Mouse (Mus musculus) midbrain, embryonic 13.5 days (tissue): ENCODE data around the gene Hs3st3b1. TPM values are rescaled to one million over a fixed set of nuclear protein-coding genes. Genes with fewer than 3 reads are reported as not detected.
A peak's percentile ranks its signal among the peaks of the same experiment; 100 is the strongest.

Experiments
- ATAC-seq: fragments of 200-750 bp; cut with Nextera tagmentation; 2 replicates; pipeline ENCODE4 v1.8.0; 2017; ENCODE audit warnings: mild to moderate bottlenecking, moderate TSS enrichment, moderate library complexity
- H3K27ac ChIP-seq: fragments of 300-500 bp; sonication (generic); 2 replicates; pipeline ENCODE4 v1.5.1; 2015; ENCODE audit warnings: inconsistent platforms, mild to moderate bottlenecking, moderate library complexity
- H3K27me3 ChIP-seq: fragments of 300-500 bp; sonication (generic); 2 replicates; pipeline ENCODE4 v1.6.1; 2015; ENCODE audit warnings: mild to moderate bottlenecking, inconsistent platforms
- H3K36me3 ChIP-seq: fragments of 300-500 bp; sonication (generic); 2 replicates; pipeline ENCODE4 v1.6.1; 2015; ENCODE audit warnings: mild to moderate bottlenecking, inconsistent platforms
- H3K4me1 ChIP-seq: fragments of 300-500 bp; sonication (generic); replicated peaks from 2 replicates; pipeline ENCODE4 v1.6.1; 2015; ENCODE audit warnings: inconsistent platforms
- H3K4me2 ChIP-seq: fragments of 300-500 bp; sonication (generic); replicated peaks from 2 replicates; pipeline ENCODE4 v1.6.1; 2015; ENCODE audit warnings: moderate library complexity, mild to moderate bottlenecking, inconsistent platforms
- H3K4me3 ChIP-seq: fragments of 300-500 bp; sonication (generic); replicated peaks from 2 replicates; pipeline ENCODE4 v1.5.1; 2015; ENCODE audit warnings: mild to moderate bottlenecking, inconsistent platforms
- H3K9ac ChIP-seq: fragments of 300-500 bp; sonication (generic); replicated peaks from 2 replicates; pipeline ENCODE4 v1.6.1; 2015; ENCODE audit warnings: mild to moderate bottlenecking, inconsistent platforms
- H3K9me3 ChIP-seq: fragments of 300-500 bp; sonication (generic); 2 replicates; pipeline ENCODE4 v1.6.1; 2016; ENCODE audit warnings: mild to moderate bottlenecking, inconsistent platforms
- WGBS: fragments of 180-500 bp; shearing (Covaris S2); methylation state at CpG from one replicate; pipeline ENCODE4 v1.1.7; 2015; 5-methylcytosine and 5-hydroxymethylcytosine counted together
- polyA plus RNA-seq: library from polyadenylated mRNA; unstranded; fragments of >200 nt; fragmentation: Nextera tagmentation; extraction: Ambion mirVana; gene quantifications from 2 replicates; pipeline ENCODE4 v1.2.1, GENCODE M21; 2015

Hs3st3b1 gene
- polyA plus RNA-seq, 1 experiment from 2014 or later = 15.9 TPM

DNA sequence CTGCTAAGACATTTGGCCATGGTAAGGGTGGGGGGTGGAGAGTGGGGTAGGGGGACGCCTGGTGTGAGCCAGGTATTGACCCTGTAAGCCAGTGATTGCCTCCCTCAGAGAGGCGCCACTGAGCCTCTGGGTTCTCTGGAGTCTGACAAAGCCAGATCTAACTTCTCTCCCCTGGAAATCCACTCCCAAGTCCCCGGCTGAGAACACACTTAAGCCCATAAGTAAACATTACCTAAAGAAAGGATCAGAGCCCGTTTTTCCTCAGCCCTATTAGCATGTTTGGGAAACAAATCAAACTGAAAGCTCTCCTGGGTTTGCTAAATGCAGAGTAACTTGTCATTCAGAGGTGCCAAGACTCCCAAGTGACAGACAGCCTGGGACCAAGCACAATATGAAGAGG, 17.3 kb downstream of the Hs3st3b1 start:
- H3K4me1 ChIP-seq = peaks cover 58% of the 10 kb centered on the region
- no peaks in the 10 kb centered on the region for H3K9me3 ChIP-seq
- no peak for ATAC-seq
- H3K27me3 ChIP-seq = peaks cover 8% of the 10 kb centered on the region; the same call in 1 of the 2 replicates
- 22% methylated on average over 4 of the region's 4 CpGs for WGBS
- no peak overlapping the region for H3K9ac ChIP-seq
- H3K4me2 ChIP-seq = no peak overlapping the region
- no peak overlapping the region for H3K27ac ChIP-seq
- H3K4me3 ChIP-seq = no peak overlapping the region
- no peaks in the 10 kb centered on the region for H3K36me3 ChIP-seq

DNA sequence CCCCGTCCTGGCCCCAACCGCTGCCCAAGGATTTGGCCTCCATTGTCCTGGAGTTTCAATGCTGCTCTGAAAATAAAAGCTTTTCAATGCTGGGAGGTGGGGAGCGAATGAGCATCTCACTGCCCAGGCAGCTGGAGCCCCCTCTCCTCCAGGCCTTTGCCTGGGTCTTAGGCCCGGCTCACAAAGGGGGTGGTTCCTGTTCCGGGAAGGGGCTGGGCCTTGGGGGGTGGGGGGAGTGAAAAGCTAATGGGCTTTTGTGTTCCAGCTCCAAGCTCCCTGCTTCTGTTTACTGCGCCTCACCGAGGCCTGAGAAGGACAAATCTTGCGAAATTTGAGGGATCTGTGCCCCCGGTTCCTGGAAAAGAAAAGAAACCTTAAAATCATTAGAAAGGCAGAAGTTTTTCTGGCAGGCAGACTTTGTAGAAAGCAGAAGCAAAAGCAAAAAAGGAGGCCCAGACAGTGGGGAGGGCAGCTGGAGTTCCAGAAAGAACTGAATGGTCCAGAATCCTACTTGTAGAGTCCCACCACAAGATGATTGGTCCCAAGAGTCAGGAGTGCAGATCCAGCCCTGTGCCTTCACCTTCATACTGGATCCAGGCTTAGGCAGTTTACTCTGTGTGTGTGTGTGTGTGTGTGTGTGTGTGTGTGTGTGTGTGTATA, 23.5 kb downstream of the Hs3st3b1 start:
- Histone ChIP-seq H3K27me3 (0 out of 2 replicates have a peak, but pooled peaks cover 4% of the 10 kb centered on the region), H3K27ac (peak overlapping the region; percentile 71), H3K4me2 (no peak overlapping the region), H3K36me3 (no peaks in the 10 kb centered on the region), H3K9ac (no peak overlapping the region), H3K4me1 (peaks cover 66% of the 10 kb centered on the region), H3K4me3 (no peak overlapping the region), H3K9me3 (no peaks in the 10 kb centered on the region)
- ATAC-seq = peak; percentile 89
- 3% methylated on average over 9 of the region's 9 CpGs for WGBS

GRCm38 (mm10) chr11:63897856-63898508, 24.1 kb downstream of the Hs3st3b1 start:
- 19% methylated on average over 13 of the region's 13 CpGs for WGBS
- no peak overlapping the region for H3K4me2 ChIP-seq
- H3K36me3 ChIP-seq = no peaks in the 10 kb centered on the region
- peak; percentile 59; the same call in 1 of the 2 replicates for ATAC-seq
- H3K27ac ChIP-seq = peak overlapping the region; percentile 71
- H3K9ac ChIP-seq = no peak overlapping the region
- H3K9me3 ChIP-seq = no peaks in the 10 kb centered on the region
- H3K4me3 ChIP-seq = no peak overlapping the region
- 0 out of 2 replicates have a peak, but pooled peaks cover 4% of the 10 kb centered on the region for H3K27me3 ChIP-seq
- H3K4me1 ChIP-seq = peaks cover 73% of the 10 kb centered on the region

GRCm38 (mm10) chr11:63897011-63897410, 25.1 kb downstream of the Hs3st3b1 start:
- H3K4me1 ChIP-seq = peaks cover 73% of the 10 kb centered on the region
- H3K27me3 ChIP-seq = peaks cover 9% of the 10 kb centered on the region; the same call in 1 of the 2 replicates
- H3K4me3 ChIP-seq = no peak overlapping the region
- H3K36me3 ChIP-seq = no peaks in the 10 kb centered on the region
- H3K27ac ChIP-seq = no peak overlapping the region
- H3K9me3 ChIP-seq = no peaks in the 10 kb centered on the region
- no peak overlapping the region for H3K9ac ChIP-seq
- ATAC-seq = no peak
- no peak overlapping the region for H3K4me2 ChIP-seq
- 79% methylated on average over 2 of the region's 2 CpGs for WGBS

GRCm38 (mm10) chr11:63894188-63894587, 27.9 kb downstream of the Hs3st3b1 start:
- 76% methylated on average over 6 of the region's 6 CpGs for WGBS
- Histone ChIP-seq H3K9me3 (no peaks in the 10 kb centered on the region), H3K4me1 (peaks cover 58% of the 10 kb centered on the region), H3K27ac (no peak overlapping the region), H3K4me3 (no peak overlapping the region), H3K9ac (no peak overlapping the region), H3K27me3 (peaks cover 19% of the 10 kb centered on the region), H3K4me2 (no peak overlapping the region), H3K36me3 (no peaks in the 10 kb centered on the region)
- ATAC-seq = no peak

DNA sequence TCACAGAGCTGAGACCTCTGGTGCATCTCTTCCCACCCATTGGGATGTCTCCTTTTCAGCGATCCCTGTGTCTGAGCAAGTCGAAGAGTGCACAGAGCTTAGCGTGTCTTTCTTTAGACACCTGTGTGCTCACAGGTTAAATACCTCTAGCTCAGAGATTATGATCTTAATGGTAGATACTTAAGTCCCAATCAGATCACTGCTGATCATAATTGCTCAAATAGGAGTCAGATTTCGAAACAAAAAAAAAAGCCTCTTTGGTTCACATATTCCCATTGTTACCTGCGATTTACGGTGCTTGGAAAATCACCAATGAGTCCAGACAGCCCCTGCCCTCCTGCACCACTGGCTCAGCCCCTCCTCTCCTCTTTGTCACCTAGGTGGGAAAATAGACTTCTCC, 28.5 kb downstream of the Hs3st3b1 start:
- Histone ChIP-seq H3K4me1 (peaks cover 52% of the 10 kb centered on the region), H3K4me2 (no peak overlapping the region), H3K9ac (no peak overlapping the region), H3K4me3 (no peak overlapping the region), H3K27ac (no peak overlapping the region), H3K9me3 (no peaks in the 10 kb centered on the region), H3K27me3 (peaks cover 19% of the 10 kb centered on the region), H3K36me3 (0 out of 2 replicates have a peak, but pooled peaks cover 5% of the 10 kb centered on the region)
- no peak for ATAC-seq
- WGBS = 60% methylated on average over 6 of the region's 6 CpGs

- no peaks in the 10 kb centered on the region for H3K9me3 ChIP-seq
- H3K4me1 ChIP-seq = peaks cover 39% of the 10 kb centered on the region
- H3K27me3 ChIP-seq = peaks cover 26% of the 10 kb centered on the region
- no peak overlapping the region for H3K27ac ChIP-seq
- no peak overlapping the region for H3K4me3 ChIP-seq
- 50% methylated on average over 7 of the region's 7 CpGs for WGBS
- no peak overlapping the region for H3K9ac ChIP-seq
- H3K4me2 ChIP-seq = no peak overlapping the region
- H3K36me3 ChIP-seq = 0 out of 2 replicates have a peak, but pooled peaks cover 7% of the 10 kb centered on the region
- ATAC-seq = no peak
These were observed 30.5 kb downstream of the Hs3st3b1 start for GRCm38 (mm10) chr11:63891479-63892020.

GRCm38 (mm10) chr11:63883385-63883784, 38.7 kb downstream of the Hs3st3b1 start:
- Histone ChIP-seq H3K4me3 (no peak overlapping the region), H3K27me3 (peaks cover 6% of the 10 kb centered on the region; the same call in 1 of the 2 replicates), H3K4me2 (no peak overlapping the region), H3K27ac (no peak overlapping the region), H3K9ac (no peak overlapping the region), H3K36me3 (0 out of 2 replicates have a peak, but pooled peaks cover under 1% of the 10 kb centered on the region), H3K9me3 (no peaks in the 10 kb centered on the region), H3K4me1 (peaks cover 2% of the 10 kb centered on the region; the same call in 1 of the 2 replicates)
- no peak for ATAC-seq
- WGBS = 75% methylated on average over 3 of the region's 3 CpGs

- H3K27ac ChIP-seq = no peak overlapping the region
- WGBS = 29% methylated on average over 2 of the region's 2 CpGs
- no peak overlapping the region for H3K4me3 ChIP-seq
- H3K4me1 ChIP-seq = no peaks in the 10 kb centered on the region
- no peaks in the 10 kb centered on the region for H3K9me3 ChIP-seq
- no peaks in the 10 kb centered on the region for H3K27me3 ChIP-seq
- no peaks in the 10 kb centered on the region for H3K36me3 ChIP-seq
- no peak for ATAC-seq
- no peak overlapping the region for H3K4me2 ChIP-seq
- H3K9ac ChIP-seq = no peak overlapping the region
These were observed 41.8 kb downstream of the Hs3st3b1 start for GRCm38 (mm10) chr11:63880296-63880695.

- Histone ChIP-seq H3K4me2 (no peak overlapping the region), H3K4me1 (no peaks in the 10 kb centered on the region), H3K27me3 (no peaks in the 10 kb centered on the region), H3K27ac (no peak overlapping the region), H3K9ac (no peak overlapping the region), H3K9me3 (no peaks in the 10 kb centered on the region), H3K36me3 (no peaks in the 10 kb centered on the region), H3K4me3 (no peak overlapping the region)
- no peak for ATAC-seq
- WGBS = 76% methylated on average over 10 of the region's 10 CpGs
These were observed 42.8 kb downstream of the Hs3st3b1 start for GRCm38 (mm10) chr11:63879261-63879660.

- H3K27me3 ChIP-seq = no peaks in the 10 kb centered on the region
- no peak overlapping the region for H3K4me3 ChIP-seq
- no peaks in the 10 kb centered on the region for H3K36me3 ChIP-seq
- no peak overlapping the region for H3K27ac ChIP-seq
- no peak for ATAC-seq
- H3K4me1 ChIP-seq = no peaks in the 10 kb centered on the region
- H3K9me3 ChIP-seq = no peaks in the 10 kb centered on the region
- 96% methylated on average over 4 of the region's 4 CpGs for WGBS
- no peak overlapping the region for H3K9ac ChIP-seq
- no peak overlapping the region for H3K4me2 ChIP-seq
These were observed 43.5 kb downstream of the Hs3st3b1 start for GRCm38 (mm10) chr11:63878616-63879015.

DNA sequence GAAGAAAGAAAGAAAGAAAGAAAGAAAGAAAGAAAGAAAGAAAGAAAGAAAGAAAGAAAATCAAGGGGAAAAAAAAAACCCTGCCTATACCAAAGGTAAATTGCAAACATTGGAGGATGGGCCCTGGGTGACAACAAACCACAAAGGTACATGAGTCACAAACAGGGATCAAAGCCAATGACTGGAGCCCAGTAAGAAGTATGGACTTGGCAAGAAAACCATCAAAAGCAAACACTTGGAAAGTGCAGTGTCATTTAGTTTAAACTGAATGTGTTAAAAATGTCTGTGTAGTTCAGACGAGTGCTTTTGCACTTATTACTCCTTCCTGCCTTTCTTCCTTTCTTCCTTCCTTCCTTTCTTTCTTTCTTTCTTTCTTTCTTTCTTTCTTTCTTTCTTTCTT, 59.3 kb downstream of the Hs3st3b1 start:
- no peaks in the 10 kb centered on the region for H3K36me3 ChIP-seq
- 63% methylated on average over 1 of the region's 1 CpGs for WGBS

More for the DNA sequence above, 59.3 kb downstream of the Hs3st3b1 start:
- ATAC-seq = no peak
- H3K4me3 ChIP-seq = no peak overlapping the region
- peaks cover 4% of the 10 kb centered on the region; the same call in 1 of the 2 replicates for H3K27me3 ChIP-seq
- no peak overlapping the region for H3K4me2 ChIP-seq
- no peak overlapping the region for H3K27ac ChIP-seq
- H3K9ac ChIP-seq = no peak overlapping the region
- no peaks in the 10 kb centered on the region for H3K9me3 ChIP-seq
- H3K4me1 ChIP-seq = no peaks in the 10 kb centered on the region
